Mouse (Mus musculus): Measurements from ENCODE around the gene Acly.

Gene Acly

DNA sequence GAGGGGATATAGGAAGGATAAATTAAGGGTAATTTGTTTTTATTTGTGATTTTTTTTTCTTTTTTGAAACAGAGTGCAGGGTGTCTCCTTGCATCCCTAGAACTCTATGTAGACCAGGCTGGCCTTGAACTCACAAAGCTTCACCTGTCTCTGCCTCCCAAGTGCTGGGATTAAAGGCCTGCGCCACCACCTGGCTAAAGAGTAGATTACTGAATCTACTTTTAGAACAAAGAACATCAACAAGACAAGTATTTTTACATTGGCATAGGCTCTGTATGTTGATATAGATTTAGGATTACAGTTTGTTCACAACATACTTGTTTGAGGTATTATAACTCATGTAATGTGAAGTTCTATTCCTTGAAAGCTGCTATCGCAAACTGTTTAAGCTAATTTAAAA is 17.2 kb downstream of the Acly start:
- DNase-seq (ENCODE audit: low spot score in 2 of 2), result no peak

DNA sequence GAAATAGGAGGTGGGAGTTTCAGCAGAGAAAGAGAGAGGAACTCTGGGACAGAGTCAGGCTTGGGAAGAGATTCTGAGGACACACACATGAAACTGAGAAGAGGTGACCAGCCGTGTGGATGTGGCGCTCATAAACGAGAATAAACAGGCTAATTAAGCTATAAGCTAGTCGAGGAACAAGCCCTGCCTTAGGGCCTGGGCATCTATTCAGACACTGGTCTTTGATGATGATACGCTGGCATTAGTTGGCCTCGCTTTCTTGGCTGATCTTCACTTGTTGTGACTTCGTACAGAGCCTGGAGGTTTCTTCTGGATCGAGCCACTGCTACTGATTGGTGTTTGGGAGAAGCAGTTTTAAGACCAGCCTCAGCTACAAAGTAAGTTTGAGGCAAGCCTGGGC is 21.8 kb downstream of the Acly start:
- DNase-seq (ENCODE audit: low spot score in 2 of 2), result no peak

DNA sequence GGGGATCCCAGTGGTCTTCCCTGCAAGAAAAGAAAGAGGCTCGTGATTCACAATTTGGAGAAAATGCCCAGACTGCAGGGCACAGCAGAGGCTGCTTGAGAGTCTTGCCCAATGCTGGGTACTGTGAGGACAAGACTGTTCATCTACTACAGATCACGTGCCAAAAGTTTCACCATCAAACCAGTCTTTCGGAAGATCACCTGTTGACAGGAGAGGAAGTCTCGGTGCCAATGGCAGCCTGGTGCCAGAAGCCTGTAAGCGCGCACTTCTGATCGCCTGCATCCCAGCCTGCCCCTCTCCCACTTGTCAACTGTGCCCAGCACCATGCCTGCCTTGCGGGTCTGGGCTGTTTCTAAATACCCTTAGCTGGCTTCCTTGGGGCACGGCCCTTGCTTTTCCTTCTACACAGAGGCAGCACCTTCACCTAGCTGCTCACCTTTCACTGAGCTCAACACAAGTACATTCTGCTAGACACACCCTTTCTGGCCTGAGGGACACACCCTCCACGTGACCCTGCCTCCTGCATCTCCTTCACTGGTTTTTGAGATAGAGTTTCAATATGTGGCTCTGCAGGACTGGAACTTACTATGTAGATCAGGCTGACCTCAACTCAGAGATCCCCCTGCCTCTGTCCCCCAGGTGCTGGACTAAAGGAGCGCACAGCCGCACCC is 22.7 kb downstream of the Acly start:
- no peak for DNase-seq (ENCODE audit: low spot score in 2 of 2)

DNA sequence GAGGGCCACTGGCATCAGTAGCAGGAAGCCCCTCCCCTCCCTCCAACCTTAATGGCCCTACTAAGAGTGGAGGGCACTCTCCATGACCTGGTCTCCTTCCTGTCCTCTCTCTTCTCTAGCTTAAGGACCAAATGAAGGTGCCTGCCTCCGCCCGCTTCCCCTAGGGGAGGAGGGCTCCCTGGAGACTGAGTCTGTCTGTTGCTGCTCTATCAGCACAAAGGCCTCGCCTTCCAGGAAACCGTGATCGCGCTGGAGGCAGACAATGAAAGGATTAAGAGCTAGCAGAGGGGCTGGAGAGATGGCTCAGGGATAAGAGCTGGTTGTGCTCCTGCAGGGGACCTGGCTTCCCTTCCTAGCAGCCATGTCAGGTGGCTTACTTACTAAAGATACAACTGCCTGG is 26.5 kb downstream of the Acly start:
- DNase-seq (ENCODE audit: low spot score in 2 of 2), result no peak

DNA sequence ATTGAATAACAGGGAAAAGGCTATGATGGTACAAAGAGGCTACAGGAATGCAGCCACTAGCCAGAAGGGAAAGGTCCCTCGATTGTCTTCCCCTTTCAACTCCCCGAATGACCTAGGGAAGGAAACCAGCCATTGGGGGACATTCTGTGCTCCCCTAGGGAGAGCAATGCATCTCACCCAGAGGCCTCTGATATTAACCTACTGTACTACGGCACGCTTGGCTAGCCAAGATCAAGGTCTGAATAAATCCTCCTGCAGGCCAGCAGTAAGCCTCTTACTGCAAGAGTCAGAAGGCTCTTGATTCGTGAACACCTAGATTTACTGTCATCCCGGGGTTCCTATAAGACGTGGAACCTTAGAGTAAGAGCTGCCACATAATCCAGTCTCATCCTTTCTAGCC is 27.1 kb downstream of the Acly start:
- no peak for DNase-seq (ENCODE audit: low spot score in 2 of 2)

DNA sequence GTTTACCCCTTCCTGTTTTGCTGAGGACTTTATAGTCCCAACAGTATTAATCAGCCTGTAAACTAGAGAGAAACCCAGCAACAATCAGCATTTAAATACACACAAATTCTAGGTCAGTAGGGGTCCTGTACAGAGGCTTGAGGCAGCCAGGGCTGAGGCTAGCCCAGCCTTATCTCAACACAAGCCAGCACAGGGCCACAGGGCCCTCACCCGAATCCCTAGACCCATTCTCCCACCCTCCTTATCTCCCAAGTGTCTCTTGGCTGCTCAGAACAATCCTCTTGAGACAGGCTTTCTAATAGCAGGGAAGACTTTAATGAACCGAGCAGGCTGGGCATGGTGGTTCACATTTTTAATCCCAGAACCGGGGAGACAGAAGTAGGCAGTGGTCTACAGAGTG is 27.6 kb downstream of the Acly start:
- DNase-seq (ENCODE audit: low spot score in 2 of 2), result no peak

DNA sequence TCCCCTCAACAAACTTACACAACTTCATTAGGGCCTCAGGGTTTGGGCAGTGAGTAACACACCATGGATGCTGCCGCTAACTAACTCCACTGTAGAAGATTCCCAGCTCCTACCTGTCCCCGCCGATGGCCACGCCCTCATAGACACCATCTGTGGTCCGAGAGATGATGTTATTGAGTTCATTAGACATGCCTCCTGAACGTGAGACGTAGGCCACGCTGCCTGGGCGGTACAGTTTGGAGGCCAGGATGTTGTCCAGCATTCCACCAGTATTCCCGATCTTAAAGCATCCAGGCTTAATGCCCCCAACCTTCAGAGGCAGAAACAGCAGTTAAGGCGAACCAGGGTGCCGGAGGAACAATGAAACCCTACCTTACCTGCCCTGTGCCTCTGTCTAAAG is 34.0 kb downstream of the Acly start:
- DNase-seq (ENCODE audit: low spot score in 2 of 2), result no peak

DNA sequence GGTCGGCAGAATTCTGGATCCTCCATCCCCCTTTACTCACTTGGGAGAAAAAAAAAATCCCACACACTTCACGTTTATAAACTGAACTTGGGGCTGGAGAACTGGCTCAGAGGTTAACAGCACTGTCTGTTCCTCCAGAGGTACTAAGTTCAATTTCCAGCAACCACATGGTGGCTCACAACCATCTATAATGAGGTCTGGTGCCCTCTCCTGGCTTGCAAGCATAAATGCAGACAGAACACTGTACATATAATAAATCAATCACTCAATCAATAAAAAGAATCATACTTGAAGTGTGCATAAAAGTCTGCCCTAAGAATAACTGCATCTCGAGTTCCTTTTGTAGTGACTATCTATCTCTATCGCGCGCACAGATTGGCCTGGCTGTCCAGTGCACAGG is 36.8 kb downstream of the Acly start:
- DNase-seq (ENCODE audit: low spot score in 2 of 2), result no peak

DNA sequence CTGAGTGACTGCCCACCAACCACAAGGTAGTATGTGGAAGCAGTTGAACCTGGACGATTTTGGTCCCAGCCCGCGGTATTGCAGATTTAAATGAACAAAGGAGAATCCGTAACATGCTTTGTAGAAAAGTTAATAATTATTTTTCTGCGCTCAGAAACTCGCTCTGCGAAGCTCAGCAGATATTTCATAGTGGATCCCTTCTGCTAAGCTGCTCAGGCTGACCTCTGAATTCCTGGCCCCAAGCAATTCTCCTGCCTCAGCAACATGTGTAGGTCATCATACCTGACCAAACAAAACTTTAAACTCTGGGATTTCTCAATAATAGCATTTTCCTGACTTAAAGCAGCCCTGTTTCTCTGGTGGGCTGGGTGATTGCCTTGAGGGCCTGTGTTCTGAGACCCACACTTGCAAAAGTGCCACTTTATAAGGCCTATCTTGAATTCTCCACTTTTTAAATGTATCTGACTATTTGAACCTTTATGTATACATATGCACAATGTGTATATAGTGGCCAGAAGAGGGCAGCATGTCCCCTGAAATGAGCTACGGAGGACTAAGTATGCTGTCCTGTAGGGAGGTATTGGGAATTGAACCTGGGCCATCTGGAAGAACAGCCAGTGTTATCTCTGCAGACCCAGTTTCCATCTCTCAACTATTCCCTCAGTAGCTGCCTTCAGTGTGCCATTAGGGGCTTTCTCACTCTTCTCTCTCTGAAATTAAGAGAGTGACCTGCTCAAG is 41.8 kb downstream of the Acly start:
- DNase-seq (ENCODE audit: low spot score in 2 of 2), result no peak

DNA sequence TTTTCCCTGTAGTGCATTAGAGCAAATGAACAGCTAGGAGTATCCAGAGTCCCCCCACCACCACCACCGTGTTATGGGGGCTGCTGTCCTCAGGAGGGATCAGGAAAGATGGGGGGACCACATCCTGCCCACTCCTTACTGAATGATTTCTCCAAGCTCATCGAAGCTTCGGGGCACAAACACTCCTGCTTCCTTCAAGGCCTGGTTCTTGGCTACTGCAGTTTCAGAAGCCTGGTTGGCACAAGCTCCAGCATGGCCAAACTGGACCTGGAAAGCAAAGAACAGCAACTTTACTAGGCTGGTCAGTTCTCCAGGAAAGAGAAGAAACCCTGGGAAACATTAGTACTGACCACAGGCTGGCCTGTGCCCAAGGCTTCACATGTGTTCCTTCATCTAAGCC is 43.3 kb downstream of the Acly start:
- DNase-seq (ENCODE audit: low spot score in 2 of 2), result no peak

DNA sequence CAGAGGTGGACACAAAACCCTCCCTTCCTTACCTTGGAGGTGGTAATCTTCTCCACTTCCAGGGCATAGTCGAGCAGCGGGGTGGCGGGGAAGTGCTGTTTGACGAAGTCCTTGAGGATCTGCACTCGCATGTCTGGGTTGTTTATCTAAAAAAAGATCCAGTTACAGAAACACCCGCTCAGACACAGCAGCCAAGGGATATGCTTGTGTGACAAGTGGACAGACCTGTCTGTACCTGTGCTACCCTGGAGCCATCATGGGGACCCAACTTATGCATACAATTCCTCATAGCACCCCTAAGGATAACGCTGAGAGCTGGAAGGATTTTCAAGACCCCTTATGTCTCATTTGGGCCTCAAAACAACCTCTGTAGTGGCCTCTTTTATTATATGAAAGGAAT is 48.6 kb downstream of the Acly start:
- DNase-seq (ENCODE audit: low spot score in 2 of 2), result no peak

DNA sequence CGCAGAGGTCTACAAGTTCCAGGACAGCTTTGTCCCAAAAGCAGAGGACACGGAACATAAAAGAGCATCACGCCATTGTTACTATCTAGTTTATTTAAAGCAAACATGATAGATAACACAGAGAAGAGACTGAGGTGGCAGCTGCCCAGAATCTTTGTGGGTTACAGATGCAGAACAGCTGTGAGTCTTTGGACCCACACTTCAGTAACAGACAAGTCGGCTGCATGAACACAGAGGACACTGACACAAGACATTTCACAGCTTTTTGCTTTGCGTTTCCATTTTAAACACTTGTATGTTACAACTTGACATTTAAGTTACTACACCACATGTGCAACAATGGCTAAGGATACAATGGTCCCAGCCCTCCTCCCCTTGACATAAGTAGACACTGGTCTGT is 51.5 kb downstream of the Acly start:
- DNase-seq (ENCODE audit: low spot score in 2 of 2), result no peak

DNA sequence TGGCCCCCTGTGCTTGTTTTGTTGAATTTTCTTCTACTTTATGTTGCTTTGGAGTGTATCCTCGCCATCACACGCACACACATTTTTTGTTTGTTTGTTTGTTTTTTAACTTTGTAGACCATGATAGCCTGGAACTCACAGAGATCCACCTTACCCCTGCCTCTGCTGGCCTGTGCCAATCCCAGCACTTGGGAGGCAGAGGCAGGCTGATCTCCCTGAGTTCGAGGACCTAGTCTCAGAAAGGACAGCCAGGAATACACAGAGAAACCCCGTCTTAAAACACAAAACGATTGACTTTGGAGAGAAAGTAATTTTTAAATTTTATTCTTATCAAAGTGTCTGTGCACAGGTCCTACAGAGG is 54.9 kb downstream of the Acly start:
- DNase-seq (ENCODE audit: low spot score in 2 of 2), result no peak

DNA sequence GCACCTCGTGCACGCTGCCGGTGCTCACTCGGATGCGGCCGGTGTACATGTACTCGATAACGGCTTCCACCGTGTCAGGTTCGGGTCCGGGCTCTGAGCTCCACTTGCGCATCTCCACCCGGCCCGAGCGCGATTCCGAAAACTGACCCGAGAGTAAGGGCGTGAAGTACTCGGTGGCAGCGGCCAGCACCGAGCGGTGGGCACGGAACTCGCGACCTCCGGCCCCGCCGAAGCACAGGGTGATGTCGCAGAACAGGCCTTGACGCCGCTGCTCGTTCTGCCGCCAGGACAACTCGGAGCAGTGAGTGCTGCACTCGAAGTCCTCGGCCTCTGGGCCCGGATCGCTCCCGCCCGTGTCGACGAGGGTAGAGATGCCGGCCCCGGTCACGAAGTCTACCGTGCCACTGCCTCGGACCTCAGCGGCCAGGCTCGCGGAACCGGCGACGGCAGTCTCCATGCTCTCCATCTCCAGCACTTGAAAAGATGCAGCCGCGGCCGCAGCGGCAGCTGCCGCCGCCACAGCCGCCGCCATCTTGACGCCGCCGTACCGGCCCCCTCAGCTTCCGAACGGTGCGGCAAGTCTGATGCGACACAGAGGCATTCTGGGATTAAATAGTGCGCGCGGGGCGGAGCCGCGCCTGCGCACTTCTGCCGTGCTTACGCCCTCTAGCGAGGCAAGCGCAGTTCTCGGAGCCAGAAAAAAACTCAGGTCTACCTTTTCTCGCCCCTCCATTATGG is 55.4 kb downstream of the Acly start, which contains the start of gene Klhl11:
Klhl11 (minus strand) TSS at position 545 of the 738 bp plus-strand sequence.
- DNase-seq (ENCODE audit: low spot score in 2 of 2), result peak; percentile 91 to 94

DNA sequence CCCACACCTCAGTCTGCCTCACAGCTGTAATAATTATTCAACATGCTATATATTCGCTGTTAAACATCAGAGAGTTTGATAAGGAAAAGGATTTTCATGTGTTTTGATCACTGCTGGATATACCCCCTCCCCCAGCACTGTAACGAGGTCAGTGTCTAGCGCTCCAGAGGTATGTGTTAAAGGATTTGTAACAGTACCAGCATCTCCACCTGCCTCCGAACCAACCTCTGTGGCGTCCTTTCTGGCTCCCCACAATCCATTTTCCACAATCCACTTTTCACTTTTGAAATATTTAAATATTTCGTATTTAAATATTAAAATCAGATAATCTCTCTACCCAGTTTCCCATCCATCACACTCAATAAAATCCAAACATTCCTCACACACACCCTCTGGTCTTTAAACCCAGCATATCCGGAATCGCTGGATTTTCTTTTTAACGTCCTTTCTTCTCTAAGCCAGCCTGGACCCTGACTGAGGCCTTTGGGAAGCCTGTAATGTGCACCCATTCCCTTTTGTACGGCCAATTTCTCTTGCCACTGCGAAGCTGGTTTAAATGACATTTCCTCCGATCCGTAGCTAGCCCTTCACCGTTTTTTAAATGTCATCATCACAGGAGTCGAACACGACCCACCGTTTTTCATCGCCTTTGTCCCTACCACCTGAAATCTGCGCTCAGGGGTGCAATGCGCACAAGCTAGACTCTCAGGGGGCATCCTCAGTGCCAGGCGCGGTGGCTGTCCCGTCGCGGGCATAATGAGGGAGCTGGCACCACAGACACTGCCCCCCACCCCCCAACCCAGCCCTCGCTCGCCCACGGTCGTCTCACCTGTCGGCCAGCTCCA is 56.2 kb downstream of the Acly start:
- peak in 1 of 2 experiments; percentile 25 for DNase-seq (ENCODE audit: low spot score in 2 of 2)

DNA sequence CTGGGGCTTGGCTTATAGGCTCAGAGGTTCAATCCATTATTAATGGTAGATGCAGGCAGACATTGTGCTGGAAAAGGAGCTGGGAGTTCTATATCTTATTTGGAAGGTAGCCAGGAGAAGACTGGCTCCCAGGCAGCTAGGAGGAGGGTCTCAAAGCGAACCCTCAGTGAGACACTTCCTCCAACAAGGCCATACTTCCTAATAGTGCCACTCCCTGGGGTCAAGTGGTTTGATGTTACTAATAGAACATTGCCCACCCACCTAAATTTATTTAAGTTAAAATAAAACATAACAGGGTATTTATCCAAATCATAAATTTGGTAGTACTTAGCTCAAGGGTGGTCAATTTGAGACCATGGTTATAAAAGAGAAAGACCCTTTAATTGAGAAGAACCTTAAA is 62.0 kb downstream of the Acly start:
- DNase-seq (ENCODE audit: low spot score in 2 of 2), result no peak

DNA sequence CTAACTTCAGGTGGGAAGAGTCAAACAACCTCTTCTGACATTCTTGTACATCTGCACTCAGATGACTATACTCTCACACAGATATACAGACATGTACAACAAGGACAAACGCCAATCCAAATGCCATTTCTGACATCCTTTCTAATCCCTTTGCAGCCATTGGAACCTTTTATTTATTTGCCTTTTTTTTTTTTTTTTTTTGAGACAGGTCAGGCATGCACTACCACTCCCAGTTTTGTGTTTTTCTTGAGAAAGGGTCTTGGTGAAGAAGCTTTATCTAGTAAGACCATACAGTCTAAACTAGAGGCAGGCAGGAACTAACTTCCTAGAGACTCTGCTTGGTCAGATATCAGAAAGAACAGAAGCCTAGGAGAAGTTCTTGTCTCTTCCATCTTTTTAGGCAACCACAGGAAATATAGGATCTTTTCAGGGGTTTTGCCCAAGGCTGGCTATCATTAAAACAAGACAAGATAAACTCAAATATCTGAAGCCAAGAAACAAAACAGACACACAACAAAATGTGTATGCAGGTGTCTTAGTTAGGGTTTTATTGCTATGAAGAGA is 62.5 kb downstream of the Acly start:
- DNase-seq (ENCODE audit: low spot score in 2 of 2), result no peak

DNA sequence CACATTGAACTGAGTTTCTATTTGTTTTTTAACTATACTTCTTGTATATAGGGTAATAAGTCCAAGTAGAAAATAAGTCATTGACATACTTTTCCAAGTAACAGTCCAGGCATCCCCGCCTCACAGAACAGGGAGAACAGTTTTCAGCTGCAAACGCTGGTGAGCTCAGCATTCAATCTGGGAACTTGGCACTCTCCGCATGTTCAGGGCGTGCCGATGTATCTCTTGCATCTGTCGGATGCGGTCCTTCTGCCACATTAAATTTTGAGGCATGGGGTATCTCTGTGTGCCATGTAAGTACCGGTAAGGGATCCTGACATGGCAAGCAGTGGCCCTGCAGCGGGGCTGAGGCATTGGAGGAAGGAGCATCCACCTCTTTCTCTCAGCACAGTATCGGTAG is 65.1 kb downstream of the Acly start:
- DNase-seq (ENCODE audit: low spot score in 2 of 2), result peak in 1 of 2 experiments; percentile 50

DNA sequence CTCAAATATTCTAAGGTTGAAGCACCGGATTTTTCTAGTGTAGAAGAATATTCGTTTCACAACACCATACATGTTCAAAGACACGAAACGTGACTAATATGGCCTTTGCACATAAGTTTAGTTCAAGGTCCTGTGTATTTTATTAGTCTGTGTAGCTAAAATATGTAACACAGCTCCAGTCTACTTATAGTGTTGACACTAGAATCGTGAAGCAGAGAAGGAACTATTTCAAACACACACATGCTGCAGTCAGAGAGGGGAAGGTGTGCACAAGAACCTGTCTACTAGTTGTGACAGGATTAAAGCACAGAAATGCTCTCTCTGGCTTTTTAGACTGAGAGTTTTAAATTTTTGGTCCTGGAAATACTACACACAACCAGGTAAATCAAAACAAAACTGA is 70.1 kb downstream of the Acly start:
- DNase-seq (ENCODE audit: low spot score in 2 of 2), result no peak

DNA sequence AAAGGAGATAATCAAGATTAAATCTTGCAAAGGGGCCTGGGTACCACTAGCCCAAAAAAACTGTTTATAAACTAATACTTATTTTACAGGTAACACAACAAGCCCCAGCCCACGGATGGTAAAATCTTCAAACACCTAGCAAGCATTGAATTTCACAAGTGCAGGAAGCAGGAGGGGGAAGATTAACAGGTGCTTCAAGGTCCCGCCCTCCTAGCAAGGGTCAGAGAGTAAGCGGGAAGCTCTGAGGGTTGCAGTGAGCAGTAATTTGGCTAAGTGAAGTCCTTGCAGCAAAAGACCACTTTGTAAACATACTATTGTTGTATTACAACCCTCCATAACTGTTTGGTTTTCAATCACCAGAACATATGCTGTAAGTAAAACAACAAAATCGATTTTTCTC is 70.6 kb downstream of the Acly start:
- DNase-seq (ENCODE audit: low spot score in 2 of 2), result no peak

DNA sequence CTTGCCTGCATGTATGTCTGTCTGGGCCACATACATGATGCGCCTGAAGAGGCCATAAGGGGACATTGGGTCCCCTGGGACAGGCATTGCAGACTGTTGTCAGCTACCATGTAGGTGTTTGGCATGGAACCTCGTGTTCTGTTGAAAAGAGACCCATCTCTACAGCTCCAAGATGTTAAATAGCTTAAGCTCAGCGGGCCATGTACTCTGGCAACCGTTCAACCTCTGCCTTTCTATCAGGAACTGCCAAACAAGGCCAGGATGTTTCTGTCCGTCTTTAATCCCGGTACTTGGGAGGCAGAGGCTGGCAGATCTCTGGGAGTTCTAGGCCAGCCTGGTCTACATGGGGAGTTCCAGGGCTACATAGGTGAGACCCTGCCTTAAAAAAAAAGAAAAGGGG is 85.2 kb downstream of the Acly start:
- DNase-seq (ENCODE audit: low spot score in 2 of 2), result no peak

DNA sequence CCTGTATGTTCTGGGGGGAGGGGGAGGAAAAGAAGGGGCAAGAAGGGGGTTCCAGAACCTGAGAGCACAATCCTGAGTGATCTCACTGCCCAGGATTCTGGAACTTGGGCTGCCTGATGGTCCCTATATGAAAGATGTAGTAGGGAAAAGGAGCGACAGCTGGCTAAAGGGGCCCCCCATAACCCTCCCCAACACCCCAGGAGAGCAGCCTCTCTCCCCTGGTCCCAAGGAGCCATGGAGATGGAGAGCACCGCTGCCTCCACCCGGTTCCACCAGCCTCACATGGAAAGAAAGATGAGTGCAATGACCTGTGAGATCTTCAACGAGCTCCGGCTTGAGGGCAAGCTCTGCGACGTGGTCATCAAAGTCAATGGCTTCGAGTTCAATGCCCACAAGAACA is 86.0 kb downstream of the Acly start, which contains the start of the genes Nt5c3b and Klhl10:
Nt5c3b (minus strand) TSS at position 12 of the 400 bp plus-strand sequence.
Klhl10 (plus strand) TSS at position 121 of the 400 bp plus-strand sequence.
- no peak for DNase-seq (ENCODE audit: low spot score in 2 of 2)

Data from frontal cortex, postnatal 36 days (tissue).